Mouse (Mus musculus) stomach, postnatal 0 days (tissue): ENCODE results near the gene Tmem39a. TPM values are rescaled to one million over a fixed set of nuclear protein-coding genes. Genes with fewer than 3 reads are reported as not detected.
A peak's percentile ranks its signal among the peaks of the same experiment; 100 is the strongest.

Source experiments
- ATAC-seq: fragments of 200-750 bp; cut with Nextera tagmentation; 2 replicates; pipeline ENCODE4 v1.8.0; 2017; ENCODE audit not compliant: low FRiP score, low TSS enrichment
- DNase-seq: peaks from one replicate; pipeline ENCODE4 v3.0.0-alpha.2; 2016; ENCODE audit warnings: low spot score
- H3K27ac ChIP-seq: fragments of 300-500 bp; sonication (generic); replicated peaks from 2 replicates; pipeline ENCODE4 v1.5.1; 2014; ENCODE audit warnings: mild to moderate bottlenecking, control low read depth
- H3K27me3 ChIP-seq: fragments of 300-500 bp; sonication (generic); 2 replicates; pipeline ENCODE4 v1.6.1; 2014; ENCODE audit warnings: low read length; ENCODE audit not compliant: control insufficient read depth, insufficient read depth
- H3K36me3 ChIP-seq: fragments of 300-500 bp; sonication (generic); 2 replicates; pipeline ENCODE4 v1.6.1; 2014; ENCODE audit warnings: low read length, mixed read lengths; ENCODE audit not compliant: control insufficient read depth, insufficient read depth
- H3K4me1 ChIP-seq: fragments of 300-500 bp; sonication (generic); replicated peaks from 2 replicates; pipeline ENCODE4 v1.6.1; 2014; ENCODE audit warnings: antibody characterized with exemption; ENCODE audit not compliant: control insufficient read depth, insufficient read depth
- H3K4me2 ChIP-seq: fragments of 300-500 bp; sonication (generic); replicated peaks from 2 replicates; pipeline ENCODE4 v1.6.1; 2014; ENCODE audit warnings: low read depth, mild to moderate bottlenecking, control low read depth, moderate library complexity
- H3K4me3 ChIP-seq: fragments of 300-500 bp; sonication (generic); 2 replicates; pipeline ENCODE4 v1.5.1; 2014; ENCODE audit warnings: low read depth, low read length, control low read depth
- H3K9ac ChIP-seq: fragments of 300-500 bp; sonication (generic); 2 replicates; pipeline ENCODE4 v1.6.1; 2014; ENCODE audit warnings: mild to moderate bottlenecking, low read length, control low read depth, mixed read lengths
- H3K9me3 ChIP-seq: fragments of 300-500 bp; sonication (generic); 2 replicates; pipeline ENCODE4 v1.6.1; 2016; ENCODE audit warnings: low read length; ENCODE audit not compliant: control insufficient read depth
- CTCF ChIP-seq: IDR thresholded peaks from 2 replicates; pipeline ENCODE4 v1.5.1; 2016; ENCODE audit warnings: antibody characterized with exemption, low read depth, mild to moderate bottlenecking, moderate library complexity
- EP300 ChIP-seq: optimal IDR thresholded peaks from 2 replicates; pipeline ENCODE3; 2016; ENCODE audit warnings: antibody characterized with exemption
- WGBS: fragments of 180-500 bp; shearing (Covaris S2); extraction: QIAGEN DNeasy Blood & Tissue Kit; methylation state at CpG from one replicate; pipeline ENCODE4 v1.1.7; 2014; 5-methylcytosine and 5-hydroxymethylcytosine counted together
- polyA plus RNA-seq: library from polyadenylated mRNA; unstranded; fragments of >200 nt; fragmentation: Nextera tagmentation; extraction: Ambion mirVana; gene quantifications from 2 replicates; pipeline ENCODE4 v1.2.1, GENCODE M21; 2015

Gene Tmem39a
- polyA plus RNA-seq = 44.6 and 48.9 TPM in 2 replicates

- Histone ChIP-seq H3K27ac (no peak within 1 kb of the TSS), H3K27me3 (no peaks in the 10 kb centered on the region), H3K4me2 (no peak within 1 kb of the TSS), H3K9ac (no peak within 1 kb of the TSS), H3K4me3 (no peak within 1 kb of the TSS), H3K9me3 (no peaks in the 10 kb centered on the region), H3K36me3 (no peaks in the 10 kb centered on the region), H3K4me1 (no peaks in the 10 kb centered on the region)
- no peak for ATAC-seq
- WGBS = 71% methylated on average over 3 of the region's 3 CpGs
- no peak for DNase-seq
- TF ChIP-seq EP300 (no peak), CTCF (no peak)
Measured at GRCm38 (mm10) chr16:38558221-38558748, at the start of gene Tmem39a. TSS of gene Tmem39a (plus strand) at chr16:38558698.

GRCm38 (mm10) chr16:38510846-38511245 lies 47.7 kb upstream of the Tmem39a start:
- Histone ChIP-seq H3K9ac (no peak overlapping the region), H3K27me3 (no peaks in the 10 kb centered on the region), H3K4me2 (no peak overlapping the region), H3K4me1 (no peaks in the 10 kb centered on the region), H3K27ac (no peak overlapping the region), H3K9me3 (no peaks in the 10 kb centered on the region), H3K4me3 (no peak overlapping the region), H3K36me3 (0 out of 2 replicates have a peak, but pooled peaks cover 5% of the 10 kb centered on the region)
- WGBS = 94% methylated on average over 2 of the region's 2 CpGs
- no peak for DNase-seq
- TF ChIP-seq CTCF (no peak), EP300 (no peak)
- no peak for ATAC-seq

- DNase-seq (no peak), ATAC-seq (no peak)
- H3K9ac ChIP-seq = no peak overlapping the region
- no peaks in the 10 kb centered on the region for H3K4me1 ChIP-seq
- no peaks in the 10 kb centered on the region for H3K27me3 ChIP-seq
- TF ChIP-seq EP300 (no peak), CTCF (no peak)
- H3K4me3 ChIP-seq = no peak overlapping the region
- H3K9me3 ChIP-seq = no peaks in the 10 kb centered on the region
- no peak overlapping the region for H3K27ac ChIP-seq
- 88% methylated on average over 2 of the region's 2 CpGs for WGBS
- no peak overlapping the region for H3K4me2 ChIP-seq
- no peaks in the 10 kb centered on the region for H3K36me3 ChIP-seq
Measured at GRCm38 (mm10) chr16:38519140-38519539, 39.4 kb upstream of the Tmem39a start.

DNA sequence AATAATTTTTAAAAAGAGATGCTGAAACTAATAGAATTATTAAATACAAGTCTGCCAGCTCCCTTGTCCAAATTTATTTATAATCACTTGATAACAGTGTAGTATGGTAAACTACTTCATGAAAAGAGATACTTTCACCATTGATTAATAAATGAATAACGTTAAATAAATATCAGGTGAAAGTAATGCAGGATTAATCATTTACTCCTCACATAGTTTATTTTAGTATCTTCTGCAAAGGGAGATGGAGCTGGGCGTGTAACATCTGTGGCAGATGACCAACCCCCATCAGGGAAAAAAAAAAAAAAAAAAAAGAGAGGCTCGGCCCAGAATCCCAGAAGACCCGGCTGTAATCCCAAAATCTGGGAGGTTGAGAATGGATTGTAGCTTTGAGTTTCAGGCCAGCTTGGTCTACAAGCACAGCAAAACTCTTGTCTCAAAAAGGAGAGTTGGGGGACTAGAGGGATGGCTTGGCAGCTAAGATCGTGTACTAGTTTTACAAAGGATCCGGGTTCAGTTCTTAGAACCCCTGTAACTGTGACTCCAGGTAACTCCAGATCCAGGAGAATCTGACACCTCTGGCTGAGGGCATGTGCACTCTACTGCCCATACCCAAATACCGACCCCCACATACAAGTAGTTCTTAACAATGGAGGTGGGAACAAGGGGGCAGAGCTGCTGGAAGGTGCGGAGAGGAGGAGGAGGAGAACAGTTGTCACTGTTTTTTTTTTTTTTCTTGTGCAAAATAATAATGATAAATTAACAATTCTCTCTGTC lies 37.1 kb upstream of the Tmem39a start:
- WGBS = 23% methylated on average over 8 of the region's 8 CpGs
- Histone ChIP-seq H3K4me1 (no peaks in the 10 kb centered on the region), H3K36me3 (no peaks in the 10 kb centered on the region), H3K9ac (peak overlapping the region; percentile 56), H3K27ac (no peak overlapping the region), H3K27me3 (no peaks in the 10 kb centered on the region), H3K4me2 (peak overlapping the region; percentile 72), H3K9me3 (no peaks in the 10 kb centered on the region), H3K4me3 (peak overlapping the region; percentile 89)
- DNase-seq = no peak
- no peak for TF ChIP-seq CTCF
- no peak for TF ChIP-seq EP300
- no peak for ATAC-seq

DNA sequence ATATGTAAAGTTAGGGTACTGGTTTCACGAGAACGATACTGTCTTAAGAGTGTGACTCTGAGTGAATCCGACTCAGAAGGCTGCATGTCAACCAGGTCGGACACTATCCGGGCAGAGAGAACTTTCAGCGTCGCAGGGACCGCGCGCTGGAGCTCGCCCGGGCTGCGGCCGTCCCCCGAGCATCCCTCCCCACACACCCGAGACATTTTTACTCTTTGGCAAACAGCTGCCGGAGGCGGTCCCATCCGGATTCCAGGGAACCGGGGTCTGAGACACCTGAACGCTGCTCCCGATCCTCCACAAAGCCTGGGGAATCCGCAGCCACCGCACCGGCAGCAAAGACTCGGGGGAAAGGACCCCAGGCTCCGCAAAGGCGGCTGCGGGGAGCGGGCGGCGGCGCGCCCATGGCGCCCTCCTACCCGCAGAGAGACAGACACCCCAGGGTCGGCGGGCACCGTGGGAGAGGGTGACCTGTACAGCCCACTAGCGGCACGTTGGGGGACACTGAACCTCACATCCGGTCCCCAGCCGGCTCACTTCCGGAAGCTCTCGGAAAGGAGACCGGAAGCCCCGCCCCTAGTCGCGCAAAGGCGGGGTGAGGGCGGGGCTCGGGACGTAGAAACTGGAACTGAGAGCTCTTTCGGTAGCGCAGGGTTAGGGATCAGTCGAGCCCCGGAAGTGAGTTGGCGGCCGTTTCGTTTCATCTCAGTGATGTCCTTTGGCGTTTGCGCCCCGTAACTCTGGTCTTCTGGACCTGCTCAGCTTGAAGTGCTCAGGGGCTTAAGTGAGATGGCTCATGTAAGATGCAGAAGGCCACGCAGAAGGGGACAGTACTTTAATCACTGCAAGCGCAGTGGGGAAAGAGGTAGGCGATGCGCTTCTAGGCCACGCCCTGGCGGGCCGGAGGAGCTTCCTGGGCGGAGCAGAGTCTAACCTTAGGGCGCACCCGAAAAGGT lies 36.1 kb upstream of the Tmem39a start, which contains the start of gene Timmdc1:
TSS of gene Timmdc1 (minus strand) at position 535 of the 956 bp plus-strand sequence.
- peak within 1 kb of the TSS; percentile 89 for H3K4me3 ChIP-seq
- no peaks in the 10 kb centered on the region for H3K36me3 ChIP-seq
- under 1% methylated on average over 73 of the region's 73 CpGs for WGBS
- peak within 1 kb of the TSS; percentile 97 for H3K27ac ChIP-seq
- no peaks in the 10 kb centered on the region for H3K9me3 ChIP-seq
- H3K27me3 ChIP-seq = no peaks in the 10 kb centered on the region
- no peaks in the 10 kb centered on the region for H3K4me1 ChIP-seq
- peak; percentile 99 for ATAC-seq
- TF ChIP-seq EP300 (peak; percentile 58), CTCF (peak; percentile 43)
- H3K9ac ChIP-seq = peak within 1 kb of the TSS; percentile 94
- H3K4me2 ChIP-seq = peak within 1 kb of the TSS; percentile 72
- peak; percentile 97 for DNase-seq
